Mouse (Mus musculus) lung, postnatal 14 days (tissue): ENCODE results near the gene Zfp781.
"Not testable (repeated sequence)": the region's sequence is repeated elsewhere in the genome, so short reads cannot be mapped to it uniquely, and the experiment has no call there.

Experiments
- DNase-seq: peaks from one replicate; pipeline ENCODE4 v3.0.0; 2021

Gene Zfp781

DNA sequence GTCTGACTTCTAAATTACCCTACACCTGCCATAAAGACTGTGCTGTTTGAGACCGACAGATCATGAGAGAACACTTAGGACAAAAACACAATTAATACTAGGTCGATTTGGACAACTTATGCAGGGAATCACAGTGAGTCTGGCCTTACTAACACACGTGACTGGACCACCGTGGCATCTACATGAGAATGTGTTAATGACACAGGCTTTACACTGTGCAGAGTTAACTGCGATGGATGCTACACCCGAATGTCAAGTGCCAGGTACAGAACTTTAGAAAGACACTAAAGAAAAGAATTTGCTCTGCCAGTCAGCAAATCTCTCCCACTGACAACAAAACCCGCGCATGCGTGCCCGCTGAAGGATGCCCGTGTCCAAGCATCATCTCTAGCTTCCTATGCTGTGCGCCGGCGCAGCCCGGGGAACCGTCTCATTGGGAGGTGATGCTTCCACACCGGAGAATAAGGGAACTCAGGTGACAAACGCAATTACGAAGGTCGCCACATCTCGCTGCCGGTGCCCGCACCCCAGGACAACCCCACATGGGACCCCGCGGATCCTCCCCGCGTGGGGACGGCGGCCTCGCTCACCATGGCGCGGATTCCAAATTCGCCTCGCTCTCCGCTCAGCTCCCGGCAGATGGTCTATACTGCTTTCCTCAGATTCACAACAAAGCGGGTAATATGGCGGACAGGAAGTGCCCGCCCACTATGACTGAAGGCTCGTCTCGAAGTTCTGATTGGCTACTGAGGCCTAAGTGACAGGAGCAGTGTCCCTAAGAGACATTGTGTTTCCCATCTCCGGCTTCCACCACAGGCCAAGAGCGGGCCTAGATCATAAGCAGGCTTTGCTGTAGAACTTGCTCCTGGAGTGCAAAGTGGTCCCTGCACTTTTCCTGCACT is at the start of gene Zfp781:
TSS of gene Zfp781 (minus strand) at position 639 of the 902 bp plus-strand sequence.
- not testable (repeated sequence) for DNase-seq

DNA sequence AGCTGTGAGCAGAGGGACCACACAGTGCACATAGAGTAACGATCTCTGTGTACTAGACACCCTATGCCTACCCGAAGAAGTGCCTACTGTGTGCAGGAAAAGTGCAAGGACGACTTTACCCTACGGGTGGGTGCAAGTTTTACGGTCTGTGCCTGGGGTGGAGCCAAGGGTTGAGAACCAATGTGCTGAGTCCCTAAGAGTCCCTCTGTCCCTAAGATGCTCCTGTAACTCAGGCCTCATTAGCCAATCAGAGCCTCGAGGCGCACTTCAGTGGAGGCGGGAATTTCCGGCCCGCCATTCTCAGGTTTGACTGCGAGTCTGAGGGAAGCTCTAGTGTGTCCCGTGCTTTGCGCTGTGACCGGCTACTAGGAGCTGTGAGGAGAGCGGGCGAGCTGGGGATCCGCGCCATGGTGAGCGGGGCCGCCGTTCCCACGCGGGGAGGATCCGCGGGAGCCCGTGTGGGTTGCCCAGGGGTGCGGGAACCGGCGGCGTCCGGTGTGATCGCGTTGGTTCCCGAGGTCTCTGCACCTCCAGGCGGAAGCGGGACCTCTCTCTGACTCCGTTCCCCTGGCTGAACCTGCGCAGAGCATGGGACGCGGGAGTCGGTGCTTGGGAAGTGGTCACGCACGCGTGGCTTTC is 48.2 kb upstream of the Zfp781 start:
- not testable (repeated sequence) for DNase-seq

DNA sequence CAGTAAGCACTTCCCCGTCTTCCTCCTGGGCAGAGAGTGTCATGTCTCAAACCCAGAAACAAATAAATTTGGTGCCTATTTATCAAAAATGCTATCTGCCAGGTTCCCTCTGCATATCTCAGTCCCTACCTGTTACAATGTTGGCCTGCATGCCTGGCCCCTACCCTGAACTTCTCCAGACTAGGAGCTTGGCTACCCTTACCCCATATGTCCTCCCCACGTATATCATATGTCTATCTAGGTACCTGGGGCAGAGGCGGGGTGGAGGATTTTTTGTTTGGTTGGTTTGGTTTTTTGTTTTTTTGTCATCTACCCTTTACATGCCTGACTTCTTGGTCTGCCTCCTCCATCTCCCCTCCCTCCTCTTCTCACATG is 451 bp upstream of the Zfp781 start:
- not testable (repeated sequence) for DNase-seq

DNA sequence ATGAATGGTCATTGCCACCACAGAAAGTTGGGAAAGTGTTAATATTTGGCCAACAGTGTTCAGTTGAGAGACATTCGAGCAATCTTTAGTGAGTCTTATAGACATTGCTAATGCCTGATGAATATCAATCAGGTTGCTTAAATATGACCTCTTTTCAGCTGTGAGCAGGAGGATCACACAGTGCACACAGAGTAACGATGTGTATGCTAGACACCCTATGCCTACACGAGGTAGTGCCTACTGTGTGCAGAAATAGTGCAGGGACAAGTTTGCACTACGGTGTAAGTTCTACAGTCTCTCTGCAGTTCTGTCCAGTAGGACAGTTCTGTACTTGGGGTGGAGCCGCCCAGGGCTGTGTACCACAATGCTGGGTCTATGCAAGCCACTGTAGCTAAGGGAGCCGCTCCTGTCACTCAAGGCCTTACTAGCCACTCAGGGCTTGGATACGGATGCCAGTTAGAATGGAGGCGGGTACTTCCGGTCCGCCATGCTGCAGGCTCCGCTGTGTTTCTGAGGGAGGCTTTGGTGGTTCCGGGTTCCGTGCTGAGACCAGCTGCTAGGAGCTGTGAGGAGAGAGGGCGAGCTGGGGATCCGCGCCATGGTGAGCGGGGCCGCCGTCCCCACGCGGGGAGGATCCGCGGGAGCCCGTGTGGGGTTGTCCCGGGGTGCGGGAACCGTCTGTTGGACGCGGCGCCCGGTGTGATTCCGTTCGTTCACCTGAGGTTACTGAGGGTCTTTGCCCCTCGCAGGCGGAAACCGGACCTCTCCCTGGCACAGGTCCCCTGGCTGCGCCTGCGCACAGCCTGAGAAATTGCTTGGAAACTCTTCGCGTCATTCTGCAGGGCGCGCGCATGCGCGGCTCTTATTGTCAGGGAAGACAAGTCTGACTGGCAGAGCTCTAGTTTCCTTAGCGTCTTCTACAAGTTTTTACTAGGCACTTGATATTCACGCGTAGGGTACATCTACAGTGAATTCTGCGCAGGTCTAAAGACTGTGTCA is 66.6 kb downstream of the Zfp781 start, which contains the start of gene Gm32687:
TSS of gene Gm32687 (plus strand) at position 526 of the 999 bp plus-strand sequence.
- not testable (repeated sequence) for DNase-seq
